Mouse (Mus musculus): Measurements from ENCODE around the gene Apol7a. TPM values are rescaled to one million over a fixed set of nuclear protein-coding genes. Genes with fewer than 3 reads are reported as not detected.
A peak's percentile ranks its signal among the peaks of the same experiment; 100 is the strongest.
"Not testable (repeated sequence)": the region's sequence is repeated elsewhere in the genome, so short reads cannot be mapped to it uniquely, and the experiment has no call there.

Gene Apol7a
- polyA plus RNA-seq (2012; rRNA removed) (0.45 and 0.50 TPM in 2 replicates), polyA plus RNA-seq (2014; fragmentation: Nextera tagmentation; extraction: Ambion mirVana) (0.22 and 0.23 TPM in 2 replicates)

DNA sequence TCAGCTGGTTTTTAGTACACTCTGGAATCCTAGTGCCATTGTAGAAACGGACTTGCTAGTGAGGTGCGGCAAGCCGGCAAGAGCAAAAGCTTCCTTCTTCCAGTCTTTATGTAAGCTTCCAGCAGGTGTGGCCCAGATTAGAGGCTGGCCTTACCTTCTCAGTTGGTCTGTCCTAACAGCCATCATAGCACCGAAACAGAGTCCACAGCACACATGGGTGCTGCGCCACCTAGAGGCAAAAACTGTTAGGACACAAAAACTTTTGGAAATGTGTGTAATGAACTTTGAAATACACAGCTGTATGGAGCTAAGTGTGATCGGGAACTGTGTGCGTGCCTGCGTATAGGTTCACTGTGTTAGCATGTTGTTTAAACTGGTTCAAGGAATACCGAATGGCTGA, at the start of gene Apol7a:
TSS of gene Apol7a (minus strand) at position 84 of the 400 bp plus-strand sequence.
- ATAC-seq (ENCODE audit: low FRiP score, low read depth); H3K27me3 ChIP-seq (ENCODE audit: control insufficient read depth, insufficient read depth, low read length); H3K27ac ChIP-seq (replicated peaks; ENCODE audit: low read depth, low read length); H3K9ac ChIP-seq (ENCODE audit: low read depth, low read length, severe bottlenecking); H3K36me3 ChIP-seq (ENCODE audit: control insufficient read depth, insufficient read depth, low read length); H3K4me1 ChIP-seq (ENCODE audit: control insufficient read depth, insufficient read depth, low read length); H3K4me2 ChIP-seq (replicated peaks; ENCODE audit: low read depth, low read length, severe bottlenecking); H3K9me3 ChIP-seq (ENCODE audit: control insufficient read depth, low read length); H3K4me3 ChIP-seq (replicated peaks; ENCODE audit: low read length): not testable (repeated sequence)
- 59% methylated on average over 9 of the region's 9 CpGs for WGBS
- DNase-seq (ENCODE audit: low spot score), result peak; percentile 12

DNA sequence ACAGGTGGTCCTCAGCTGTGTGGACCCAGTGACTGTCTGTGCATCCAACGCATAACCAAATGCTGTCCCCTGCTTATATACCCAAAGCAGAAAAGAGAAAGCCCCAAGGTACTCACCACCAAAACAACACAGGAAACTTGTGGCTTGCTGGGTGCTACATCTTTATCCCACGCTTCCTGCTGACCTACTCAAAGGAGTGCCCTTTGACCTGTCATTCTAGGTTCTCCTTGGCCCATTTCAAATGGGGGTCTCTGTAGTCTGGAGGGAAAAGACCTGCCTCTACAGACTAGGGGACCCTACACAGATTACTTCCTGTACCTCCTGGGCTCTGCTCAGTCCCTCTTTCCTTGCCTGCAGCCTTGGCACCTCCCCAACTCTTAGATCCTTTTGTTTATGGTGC, 48.5 kb upstream of the Apol7a start, which contains the start of gene Apol7b:
TSS of gene Apol7b (minus strand) at position 101 of the 400 bp plus-strand sequence.
- not testable (repeated sequence) for ATAC-seq (ENCODE audit: low FRiP score, low read depth); H3K27ac ChIP-seq (replicated peaks; ENCODE audit: low read depth, low read length); H3K27me3 ChIP-seq (ENCODE audit: control insufficient read depth, insufficient read depth, low read length); H3K36me3 ChIP-seq (ENCODE audit: control insufficient read depth, insufficient read depth, low read length); H3K4me2 ChIP-seq (replicated peaks; ENCODE audit: low read depth, low read length, severe bottlenecking); H3K4me1 ChIP-seq (ENCODE audit: control insufficient read depth, insufficient read depth, low read length); DNase-seq (ENCODE audit: low spot score); H3K9ac ChIP-seq (ENCODE audit: low read depth, low read length, severe bottlenecking); H3K9me3 ChIP-seq (ENCODE audit: control insufficient read depth, low read length); H3K4me3 ChIP-seq (replicated peaks; ENCODE audit: low read length)
- WGBS, result 81% methylated on average over 1 of the region's 2 CpGs

DNA sequence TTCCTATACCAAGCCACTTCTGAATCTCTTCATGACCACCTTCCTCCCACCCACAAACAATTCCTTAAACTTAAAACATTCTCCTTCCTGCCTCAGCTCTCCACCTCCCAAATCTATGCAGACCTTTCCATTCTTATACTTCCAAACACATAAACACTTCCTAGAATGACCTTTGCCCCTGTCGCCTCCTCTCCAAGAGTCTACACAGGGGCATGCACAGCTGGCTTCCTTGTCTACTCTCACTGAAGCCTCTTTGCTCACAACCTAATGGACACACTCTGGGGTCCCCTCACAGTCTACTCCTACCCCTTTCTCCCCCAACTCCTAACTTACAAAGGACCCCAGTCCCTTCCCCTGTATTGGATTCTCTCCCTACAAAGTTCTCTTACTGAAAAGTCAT, 46.8 kb upstream of the Apol7a start:
- H3K9me3 ChIP-seq (ENCODE audit: control insufficient read depth, low read length); H3K4me1 ChIP-seq (ENCODE audit: control insufficient read depth, insufficient read depth, low read length); H3K27me3 ChIP-seq (ENCODE audit: control insufficient read depth, insufficient read depth, low read length); ATAC-seq (ENCODE audit: low FRiP score, low read depth); DNase-seq (ENCODE audit: low spot score); H3K36me3 ChIP-seq (ENCODE audit: control insufficient read depth, insufficient read depth, low read length); H3K9ac ChIP-seq (ENCODE audit: low read depth, low read length, severe bottlenecking); H3K4me3 ChIP-seq (replicated peaks; ENCODE audit: low read length); H3K27ac ChIP-seq (replicated peaks; ENCODE audit: low read depth, low read length); H3K4me2 ChIP-seq (replicated peaks; ENCODE audit: low read depth, low read length, severe bottlenecking): not testable (repeated sequence)
- WGBS, result 50% methylated on average over 1 of the region's 1 CpGs

DNA sequence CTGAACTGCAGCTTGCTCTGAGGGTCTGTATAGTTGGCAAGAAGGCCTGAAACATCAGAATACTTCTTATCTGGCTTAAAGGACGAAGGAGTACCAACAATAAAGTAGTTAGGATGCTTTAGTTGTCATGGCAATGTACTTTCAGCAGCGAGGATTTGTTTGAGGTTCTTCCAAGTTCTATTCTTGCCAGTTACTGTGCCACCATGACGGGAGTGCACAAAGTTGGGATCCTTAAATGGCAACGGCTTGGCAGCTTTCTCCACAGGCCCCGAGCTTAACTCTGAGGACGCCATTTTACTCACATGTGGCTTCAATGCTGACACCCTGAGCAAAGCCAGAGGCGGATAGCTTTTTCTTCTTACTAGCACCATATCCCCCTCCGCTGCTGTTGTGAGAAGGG, 45.8 kb upstream of the Apol7a start:
- not testable (repeated sequence) for H3K9me3 ChIP-seq (ENCODE audit: control insufficient read depth, low read length); H3K4me3 ChIP-seq (replicated peaks; ENCODE audit: low read length); H3K4me1 ChIP-seq (ENCODE audit: control insufficient read depth, insufficient read depth, low read length); H3K27ac ChIP-seq (replicated peaks; ENCODE audit: low read depth, low read length); H3K9ac ChIP-seq (ENCODE audit: low read depth, low read length, severe bottlenecking); DNase-seq (ENCODE audit: low spot score); ATAC-seq (ENCODE audit: low FRiP score, low read depth); H3K36me3 ChIP-seq (ENCODE audit: control insufficient read depth, insufficient read depth, low read length); H3K4me2 ChIP-seq (replicated peaks; ENCODE audit: low read depth, low read length, severe bottlenecking); H3K27me3 ChIP-seq (ENCODE audit: control insufficient read depth, insufficient read depth, low read length)
- 86% methylated on average over 8 of the region's 8 CpGs for WGBS

DNA sequence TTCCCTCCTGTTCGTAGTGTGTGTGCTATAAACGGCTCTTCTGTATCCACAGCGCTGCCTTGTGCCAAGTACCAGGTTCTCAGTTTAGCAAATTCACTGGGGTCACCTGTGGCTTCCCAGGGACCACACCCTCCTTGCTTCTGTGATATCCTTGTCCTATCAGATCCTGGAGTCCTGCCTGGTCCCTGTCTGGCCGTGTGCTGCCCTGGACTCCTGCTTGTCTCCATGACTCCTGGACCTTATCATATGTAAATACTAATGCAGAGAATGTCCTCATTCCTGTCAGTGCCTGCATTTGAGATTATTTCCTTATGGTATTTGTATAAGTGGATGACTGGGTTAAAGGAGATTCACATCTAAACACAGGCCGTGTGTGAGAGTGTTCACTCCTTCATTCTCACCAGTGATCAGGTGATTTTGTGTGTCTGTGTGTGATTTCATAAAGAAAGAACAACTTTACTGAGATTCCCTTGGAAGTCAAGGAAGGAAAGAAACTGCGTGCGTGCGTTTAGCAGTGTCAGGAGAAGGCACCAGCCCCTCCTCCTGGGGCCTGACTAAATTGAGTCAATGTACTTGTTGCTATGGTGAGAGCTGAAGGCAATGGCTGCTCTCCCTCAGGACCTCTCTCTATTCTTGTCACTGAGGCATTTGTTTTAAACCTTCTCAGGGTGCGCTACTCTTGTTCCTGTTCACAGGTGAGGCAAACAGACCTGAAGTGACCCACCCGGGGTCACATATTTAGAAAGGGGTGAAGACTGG, 30.0 kb upstream of the Apol7a start:
- H3K4me3 ChIP-seq (replicated peaks; ENCODE audit: low read length); H3K9me3 ChIP-seq (ENCODE audit: control insufficient read depth, low read length); H3K36me3 ChIP-seq (ENCODE audit: control insufficient read depth, insufficient read depth, low read length); H3K4me2 ChIP-seq (replicated peaks; ENCODE audit: low read depth, low read length, severe bottlenecking); H3K9ac ChIP-seq (ENCODE audit: low read depth, low read length, severe bottlenecking); H3K4me1 ChIP-seq (ENCODE audit: control insufficient read depth, insufficient read depth, low read length); H3K27ac ChIP-seq (replicated peaks; ENCODE audit: low read depth, low read length); DNase-seq (ENCODE audit: low spot score); ATAC-seq (ENCODE audit: low FRiP score, low read depth); H3K27me3 ChIP-seq (ENCODE audit: control insufficient read depth, insufficient read depth, low read length): not testable (repeated sequence)
- 77% methylated on average over 8 of the region's 10 CpGs for WGBS

DNA sequence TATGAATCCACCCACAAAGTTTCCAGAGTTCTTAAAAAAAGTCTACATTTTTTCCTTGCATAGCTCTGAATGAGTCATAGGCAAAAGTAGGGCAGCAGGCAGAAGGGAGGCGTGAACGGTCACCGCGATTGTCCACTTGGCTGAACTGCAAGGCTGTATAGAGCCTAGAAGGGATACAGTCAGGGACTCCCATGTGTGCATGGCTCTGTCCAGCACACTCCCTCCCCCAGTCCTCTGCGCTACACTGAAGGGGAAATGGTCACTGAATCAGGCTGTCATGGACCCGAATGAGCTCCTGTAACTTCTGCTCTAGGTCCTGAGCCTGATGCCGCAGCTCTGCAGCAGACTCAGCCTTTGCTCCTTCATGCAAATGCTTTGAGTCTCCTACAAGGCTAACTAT, 24.0 kb upstream of the Apol7a start:
- H3K9me3 ChIP-seq (ENCODE audit: control insufficient read depth, low read length); H3K27ac ChIP-seq (replicated peaks; ENCODE audit: low read depth, low read length); DNase-seq (ENCODE audit: low spot score); H3K4me2 ChIP-seq (replicated peaks; ENCODE audit: low read depth, low read length, severe bottlenecking); ATAC-seq (ENCODE audit: low FRiP score, low read depth); H3K36me3 ChIP-seq (ENCODE audit: control insufficient read depth, insufficient read depth, low read length); H3K27me3 ChIP-seq (ENCODE audit: control insufficient read depth, insufficient read depth, low read length); H3K4me3 ChIP-seq (replicated peaks; ENCODE audit: low read length); H3K9ac ChIP-seq (ENCODE audit: low read depth, low read length, severe bottlenecking); H3K4me1 ChIP-seq (ENCODE audit: control insufficient read depth, insufficient read depth, low read length): not testable (repeated sequence)
- 86% methylated on average over 3 of the region's 7 CpGs for WGBS

DNA sequence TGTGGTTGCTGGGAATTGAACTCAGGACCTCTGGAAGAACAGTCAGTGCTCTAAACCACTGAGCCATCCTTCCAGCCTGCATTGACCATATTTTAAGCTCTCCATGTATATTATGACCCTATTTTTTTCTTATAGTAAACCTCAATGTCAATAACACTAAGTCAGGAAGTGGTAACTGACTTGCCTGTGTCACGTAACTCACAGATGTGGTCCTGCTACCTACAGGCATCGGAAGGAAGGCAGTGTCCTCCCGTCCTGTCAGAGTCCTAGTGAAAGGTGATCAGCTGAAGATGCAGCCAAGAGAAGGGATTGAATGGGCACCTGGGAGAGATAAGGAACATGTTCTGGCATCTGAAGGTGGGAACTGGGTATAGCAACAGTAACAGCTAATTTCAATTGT, 20.7 kb upstream of the Apol7a start:
- WGBS, result no CpG with 5 or more reads among the region's 3 CpGs
- not testable (repeated sequence) for H3K9ac ChIP-seq (ENCODE audit: low read depth, low read length, severe bottlenecking); ATAC-seq (ENCODE audit: low FRiP score, low read depth)

DNA sequence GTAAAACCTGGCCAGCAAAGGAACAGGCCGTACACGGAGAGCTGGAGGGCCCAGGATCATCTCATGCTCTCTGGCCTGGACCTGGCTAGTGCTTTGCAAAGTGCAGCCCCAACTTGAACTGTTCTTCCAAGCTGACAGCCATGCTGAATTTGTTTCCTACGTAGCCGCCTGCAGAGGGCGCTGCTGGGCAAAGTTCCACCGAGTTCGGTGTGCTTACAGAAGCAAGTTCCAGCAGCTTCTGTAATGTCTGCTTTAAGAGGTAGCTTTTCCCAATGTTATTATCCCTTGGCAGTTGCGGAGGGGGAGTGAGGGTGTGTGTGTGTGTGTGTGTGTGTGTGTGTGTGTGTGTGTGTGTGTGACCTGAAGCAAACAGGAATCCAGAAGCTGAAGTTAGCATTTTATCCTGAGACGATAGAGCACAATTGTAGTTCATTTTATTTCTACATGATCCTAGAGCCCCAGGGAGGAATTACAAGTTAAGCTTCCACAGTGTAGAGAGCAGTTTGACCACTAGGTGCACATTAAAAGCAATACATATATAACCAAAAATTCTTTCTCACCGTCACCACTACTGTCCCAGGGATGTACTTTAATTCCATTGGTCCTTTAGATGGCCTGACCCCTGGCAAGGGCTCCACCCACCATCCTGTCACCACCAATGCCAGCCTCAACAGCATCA, 17.9 kb upstream of the Apol7a start:
- not testable (repeated sequence) for DNase-seq (ENCODE audit: low spot score); H3K9me3 ChIP-seq (ENCODE audit: control insufficient read depth, low read length); H3K9ac ChIP-seq (ENCODE audit: low read depth, low read length, severe bottlenecking); H3K4me1 ChIP-seq (ENCODE audit: control insufficient read depth, insufficient read depth, low read length); H3K27me3 ChIP-seq (ENCODE audit: control insufficient read depth, insufficient read depth, low read length); H3K4me2 ChIP-seq (replicated peaks; ENCODE audit: low read depth, low read length, severe bottlenecking); H3K36me3 ChIP-seq (ENCODE audit: control insufficient read depth, insufficient read depth, low read length); ATAC-seq (ENCODE audit: low FRiP score, low read depth); H3K27ac ChIP-seq (replicated peaks; ENCODE audit: low read depth, low read length); H3K4me3 ChIP-seq (replicated peaks; ENCODE audit: low read length)
- 35% methylated on average over 2 of the region's 10 CpGs for WGBS

More for the DNA sequence above, 20.7 kb upstream of the Apol7a start:
- not testable (repeated sequence) for H3K9me3 ChIP-seq (ENCODE audit: control insufficient read depth, low read length); H3K4me2 ChIP-seq (replicated peaks; ENCODE audit: low read depth, low read length, severe bottlenecking); DNase-seq (ENCODE audit: low spot score); H3K4me1 ChIP-seq (ENCODE audit: control insufficient read depth, insufficient read depth, low read length); H3K4me3 ChIP-seq (replicated peaks; ENCODE audit: low read length); H3K27ac ChIP-seq (replicated peaks; ENCODE audit: low read depth, low read length); H3K36me3 ChIP-seq (ENCODE audit: control insufficient read depth, insufficient read depth, low read length); H3K27me3 ChIP-seq (ENCODE audit: control insufficient read depth, insufficient read depth, low read length)

Data from limb, embryonic 14.5 days (tissue).